Mouse (Mus musculus) neural tube, embryonic 14.5 days (tissue): ENCODE results near the gene Crmp1. TPM values are rescaled to one million over a fixed set of nuclear protein-coding genes. Genes with fewer than 3 reads are reported as not detected.

Experiments
- ATAC-seq: fragments of 200-750 bp; cut with Nextera tagmentation; 2 replicates; pipeline ENCODE4 v1.8.0; 2017; ENCODE audit warnings: low read depth, mild to moderate bottlenecking, moderate TSS enrichment, moderate library complexity
- H3K27ac ChIP-seq: fragments of 300-500 bp; sonication (generic); 2 replicates; pipeline ENCODE4 v1.5.1; 2014; ENCODE audit warnings: low read depth, mild to moderate bottlenecking, control low read depth, low read length, moderate library complexity, mixed read lengths
- H3K27me3 ChIP-seq: fragments of 300-500 bp; sonication (generic); 2 replicates; pipeline ENCODE4 v1.6.1; 2014; ENCODE audit warnings: low read length; ENCODE audit not compliant: control insufficient read depth, insufficient read depth
- H3K36me3 ChIP-seq: fragments of 300-500 bp; sonication (generic); 2 replicates; pipeline ENCODE4 v1.6.1; 2014; ENCODE audit warnings: low read length, mixed read lengths; ENCODE audit not compliant: control insufficient read depth, insufficient read depth
- H3K4me1 ChIP-seq: fragments of 300-500 bp; sonication (generic); 2 replicates; pipeline ENCODE4 v1.6.1; 2014; ENCODE audit warnings: low read length; ENCODE audit not compliant: control insufficient read depth, insufficient read depth
- H3K4me2 ChIP-seq: fragments of 300-500 bp; sonication (generic); 2 replicates; pipeline ENCODE4 v1.6.1; 2014; ENCODE audit warnings: mild to moderate bottlenecking, low read depth, low read length, control low read depth
- H3K4me3 ChIP-seq: fragments of 300-500 bp; sonication (generic); 2 replicates; pipeline ENCODE4 v1.5.1; 2014; ENCODE audit warnings: low read depth, low read length, control low read depth, mixed read lengths
- H3K9ac ChIP-seq: fragments of 300-500 bp; sonication (generic); replicated peaks from 2 replicates; pipeline ENCODE4 v1.6.1; 2014; ENCODE audit warnings: low read depth, mild to moderate bottlenecking, control low read depth, low read length, mixed read lengths
- H3K9me3 ChIP-seq: fragments of 300-500 bp; sonication (generic); 2 replicates; pipeline ENCODE4 v1.6.1; 2016; ENCODE audit warnings: low read length; ENCODE audit not compliant: control insufficient read depth
- WGBS: fragments of 180-500 bp; shearing (Covaris S2); extraction: QIAGEN DNeasy Blood & Tissue Kit; methylation state at CpG from one replicate; pipeline ENCODE4 v1.1.7; 2014; 5-methylcytosine and 5-hydroxymethylcytosine counted together
- polyA plus RNA-seq: library from polyadenylated mRNA; unstranded; fragments of >200 nt; fragmentation: Nextera tagmentation; extraction: Ambion mirVana; gene quantifications from 2 replicates; pipeline ENCODE4 v1.2.1, GENCODE M21; 2014

Gene Crmp1
- polyA plus RNA-seq, 1 experiment from 2014 or later, result 908 TPM

DNA sequence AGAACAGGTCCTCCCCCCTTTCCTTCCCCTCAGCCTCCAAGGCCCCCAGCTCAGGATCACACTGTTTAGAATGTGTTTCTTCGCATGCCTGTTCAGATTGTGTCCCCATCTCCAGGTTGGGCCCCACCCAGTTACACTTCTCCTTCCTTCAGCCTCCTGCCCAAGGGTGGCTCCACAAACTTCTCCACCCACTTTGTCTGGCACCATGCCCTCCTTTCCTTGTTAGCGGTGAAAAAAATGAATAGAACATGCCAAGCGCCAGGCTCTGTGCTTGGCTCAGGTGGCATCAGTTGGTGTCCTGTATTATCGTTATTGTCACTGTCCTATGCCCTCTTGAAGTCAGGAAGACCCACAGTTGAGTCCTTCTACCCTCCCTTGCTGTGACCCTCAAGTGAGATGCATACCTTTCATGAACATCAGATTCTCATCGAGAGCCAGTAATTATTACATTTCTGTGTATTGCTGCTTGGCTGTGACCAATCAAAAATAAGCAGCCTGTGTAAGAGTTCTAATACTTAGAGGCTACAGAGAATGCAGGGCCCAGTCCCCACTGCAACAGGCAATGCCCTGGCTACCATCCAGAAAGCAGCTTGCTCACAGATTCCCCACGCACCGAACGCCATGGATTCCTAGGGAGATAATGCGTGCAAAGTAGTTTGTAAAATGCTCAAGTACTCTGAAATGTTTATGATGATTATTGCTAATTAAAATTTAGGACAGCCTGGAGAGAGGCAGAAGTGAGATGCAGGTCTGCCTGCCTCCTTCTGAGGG lies 28.6 kb upstream of the Crmp1 start:
- no peak overlapping the region for H3K4me2 ChIP-seq
- H3K4me3 ChIP-seq, result no peak overlapping the region
- peak; percentile 11; the same call in 1 of the 2 replicates for ATAC-seq

GRCm38 (mm10) chr5:37213709-37214103 lies 28.0 kb upstream of the Crmp1 start:
- Histone ChIP-seq H3K4me3 (no peak overlapping the region), H3K36me3 (no peaks in the 10 kb centered on the region), H3K9me3 (no peaks in the 10 kb centered on the region), H3K4me2 (no peak overlapping the region), H3K4me1 (0 out of 2 replicates have a peak, but pooled peaks cover 11% of the 10 kb centered on the region), H3K27me3 (no peaks in the 10 kb centered on the region), H3K27ac (no peak overlapping the region), H3K9ac (no peak overlapping the region)
- WGBS, result 58% methylated on average over 4 of the region's 4 CpGs
- peak; percentile 36; the same call in 1 of the 2 replicates for ATAC-seq

More for the DNA sequence above, 28.6 kb upstream of the Crmp1 start:
- no peaks in the 10 kb centered on the region for H3K9me3 ChIP-seq
- H3K4me1 ChIP-seq, result 0 out of 2 replicates have a peak, but pooled peaks cover 7% of the 10 kb centered on the region
- 65% methylated on average over 9 of the region's 9 CpGs for WGBS
- no peaks in the 10 kb centered on the region for H3K36me3 ChIP-seq
- H3K27me3 ChIP-seq, result no peaks in the 10 kb centered on the region
- H3K27ac ChIP-seq, result no peak overlapping the region
- no peak overlapping the region for H3K9ac ChIP-seq

- Histone ChIP-seq H3K4me3 (no peak overlapping the region), H3K9ac (no peak overlapping the region), H3K4me2 (no peak overlapping the region), H3K9me3 (no peaks in the 10 kb centered on the region), H3K27ac (no peak overlapping the region), H3K4me1 (0 out of 2 replicates have a peak, but pooled peaks cover 9% of the 10 kb centered on the region), H3K36me3 (no peaks in the 10 kb centered on the region), H3K27me3 (no peaks in the 10 kb centered on the region)
- peak; percentile 73; the same call in 1 of the 2 replicates for ATAC-seq
- 37% methylated on average over 6 of the region's 6 CpGs for WGBS
Measured at GRCm38 (mm10) chr5:37214614-37215013, 27.1 kb upstream of the Crmp1 start.

DNA sequence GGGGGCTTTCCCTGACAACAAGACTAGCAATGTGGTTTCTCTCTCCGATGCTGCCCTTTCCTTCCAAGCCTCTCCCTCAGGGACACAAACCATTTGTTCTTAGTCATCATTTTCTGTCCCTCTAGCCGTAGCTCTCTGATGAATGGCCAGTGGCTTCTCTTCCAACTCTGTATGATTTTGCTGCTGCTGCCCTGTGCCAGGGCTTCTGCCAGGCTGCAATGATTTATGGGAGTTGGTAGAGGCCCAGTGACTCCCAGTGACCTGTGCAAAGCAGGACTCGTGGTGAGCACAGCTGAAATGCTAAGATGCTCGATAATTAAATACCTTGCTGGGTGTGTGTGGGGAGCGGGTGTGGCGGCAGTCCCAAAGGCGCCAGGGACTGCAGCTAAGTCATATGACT lies 26.5 kb upstream of the Crmp1 start:
- Histone ChIP-seq H3K9me3 (no peaks in the 10 kb centered on the region), H3K4me2 (no peak overlapping the region), H3K9ac (no peak overlapping the region), H3K27me3 (no peaks in the 10 kb centered on the region), H3K36me3 (no peaks in the 10 kb centered on the region), H3K27ac (no peak overlapping the region), H3K4me3 (no peak overlapping the region), H3K4me1 (0 out of 2 replicates have a peak, but pooled peaks cover 7% of the 10 kb centered on the region)
- ATAC-seq, result no peak
- WGBS, result 58% methylated on average over 7 of the region's 7 CpGs

DNA sequence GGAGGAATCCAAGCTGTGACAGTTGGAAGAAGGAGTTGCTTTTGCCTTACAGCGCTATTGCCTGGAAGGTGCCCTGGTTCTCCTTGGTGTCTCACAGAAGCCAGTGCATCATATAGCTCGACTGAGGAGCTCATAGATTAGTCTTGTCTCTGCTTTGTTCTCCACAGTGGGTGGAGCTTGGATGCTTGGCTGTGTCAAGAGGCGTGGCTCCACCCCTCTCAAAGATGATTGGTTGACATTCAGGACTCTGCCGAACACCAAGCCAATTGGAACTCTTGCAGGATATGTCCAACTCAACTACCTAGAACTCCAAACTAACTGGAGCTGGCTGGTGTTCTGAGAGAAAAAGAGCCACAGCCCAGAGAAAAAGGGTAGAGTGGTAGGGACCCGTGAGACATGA lies 22.1 kb upstream of the Crmp1 start:
- Histone ChIP-seq H3K9ac (no peak overlapping the region), H3K9me3 (no peaks in the 10 kb centered on the region), H3K27ac (no peak overlapping the region), H3K4me2 (no peak overlapping the region), H3K27me3 (no peaks in the 10 kb centered on the region), H3K4me3 (no peak overlapping the region), H3K36me3 (no peaks in the 10 kb centered on the region), H3K4me1 (peaks cover 15% of the 10 kb centered on the region)
- 39% methylated on average over 5 of the region's 5 CpGs for WGBS
- peak; percentile 44; the same call in 1 of the 2 replicates for ATAC-seq

GRCm38 (mm10) chr5:37220575-37220974 lies 21.2 kb upstream of the Crmp1 start:
- WGBS, result 83% methylated on average over 5 of the region's 5 CpGs
- peaks cover 15% of the 10 kb centered on the region for H3K4me1 ChIP-seq
- H3K27ac ChIP-seq, result no peak overlapping the region
- H3K9ac ChIP-seq, result no peak overlapping the region
- ATAC-seq, result no peak
- H3K4me2 ChIP-seq, result no peak overlapping the region
- H3K9me3 ChIP-seq, result no peaks in the 10 kb centered on the region
- H3K27me3 ChIP-seq, result no peaks in the 10 kb centered on the region
- H3K36me3 ChIP-seq, result no peaks in the 10 kb centered on the region
- H3K4me3 ChIP-seq, result no peak overlapping the region

- Histone ChIP-seq H3K4me1 (peaks cover 15% of the 10 kb centered on the region), H3K9ac (no peak overlapping the region), H3K9me3 (no peaks in the 10 kb centered on the region), H3K27ac (peak overlapping the region; percentile 36), H3K4me3 (no peak overlapping the region), H3K27me3 (no peaks in the 10 kb centered on the region), H3K4me2 (no peak overlapping the region), H3K36me3 (no peaks in the 10 kb centered on the region)
- 14% methylated on average over 6 of the region's 6 CpGs for WGBS
- peak; percentile 78 for ATAC-seq
Measured at GRCm38 (mm10) chr5:37221563-37221962, 20.2 kb upstream of the Crmp1 start.

GRCm38 (mm10) chr5:37222316-37222715 lies 19.4 kb upstream of the Crmp1 start:
- WGBS, result 27% methylated on average over 8 of the region's 8 CpGs

GRCm38 (mm10) chr5:37225708-37226107 lies 16.0 kb upstream of the Crmp1 start:
- H3K9ac ChIP-seq, result no peak overlapping the region
- no peaks in the 10 kb centered on the region for H3K36me3 ChIP-seq
- H3K27ac ChIP-seq, result no peak overlapping the region
- no peak overlapping the region for H3K4me2 ChIP-seq
- peaks cover 8% of the 10 kb centered on the region for H3K4me1 ChIP-seq
- no peak for ATAC-seq
- WGBS, result 83% methylated on average over 1 of the region's 1 CpGs
- H3K27me3 ChIP-seq, result no peaks in the 10 kb centered on the region
- H3K4me3 ChIP-seq, result no peak overlapping the region
- no peaks in the 10 kb centered on the region for H3K9me3 ChIP-seq

More at GRCm38 (mm10) chr5:37222316-37222715, 19.4 kb upstream of the Crmp1 start:
- Histone ChIP-seq H3K4me1 (peaks cover 15% of the 10 kb centered on the region), H3K4me2 (no peak overlapping the region), H3K9me3 (no peaks in the 10 kb centered on the region), H3K27ac (peak overlapping the region; percentile 7), H3K36me3 (no peaks in the 10 kb centered on the region), H3K9ac (no peak overlapping the region), H3K4me3 (no peak overlapping the region), H3K27me3 (no peaks in the 10 kb centered on the region)
- no peak for ATAC-seq
